Mouse (Mus musculus) left cerebral cortex, adult 6 months (tissue): Measurements from ENCODE around the gene Gm20908. TPM values are rescaled to one million over a fixed set of nuclear protein-coding genes. Genes with fewer than 3 reads are reported as not detected.

Experiments used
- long read RNA-seq, 2 experiments: library from polyadenylated mRNA; unstranded; transcript quantifications; one replicate each; pipeline ENCODE4 v2.0.0; 2019 to 2020
- polyA plus RNA-seq: library from polyadenylated mRNA; unstranded; fragments of <200 nt; fragmentation: Nextera tagmentation; gene quantifications from 2 replicates; pipeline ENCODE4 v1.2.3, GENCODE M21; 2021

Gm20908 gene
- not detected in 2 replicates for polyA plus RNA-seq
- long read RNA-seq, experiment 1, result 0 reads
- long read RNA-seq, experiment 2, result 0 reads

DNA sequence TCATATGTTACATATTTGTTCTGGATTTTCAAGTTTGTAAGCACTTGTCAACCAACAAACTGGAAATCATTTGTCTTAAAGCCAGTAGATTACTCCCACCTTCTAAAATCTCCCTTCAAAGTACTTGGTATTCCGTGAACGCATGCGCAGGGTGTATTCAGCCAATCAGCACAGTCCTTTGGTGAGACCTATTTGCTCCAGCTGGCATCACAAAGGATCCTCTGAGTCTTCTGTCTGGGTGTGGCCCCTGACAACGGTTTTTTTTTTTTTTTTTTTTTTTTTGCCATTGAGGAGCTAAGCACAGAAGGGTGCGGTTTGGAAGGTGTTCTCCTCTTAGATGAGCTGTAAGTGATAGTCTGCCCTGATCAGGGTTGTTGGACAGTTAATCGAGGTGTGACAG lies at the start of gene Gm20908:
Gm20908 (plus strand) TSS at position 301 of the 400 bp plus-strand sequence.

